Mouse (Mus musculus) liver, embryonic 13.5 days (tissue): Measurements from ENCODE around the gene Gm45062. TPM values are rescaled to one million over a fixed set of nuclear protein-coding genes. Genes with fewer than 3 reads are reported as not detected.

Experiments
- ATAC-seq: fragments of 200-750 bp; cut with Nextera tagmentation; 2 replicates; pipeline ENCODE4 v1.8.0; 2017; ENCODE audit warnings: low read depth, mild to moderate bottlenecking, moderate number of reproducible peaks, moderate library complexity
- DNase-seq: peaks from one replicate; pipeline ENCODE4 v3.0.0; 2022
- H3K27ac ChIP-seq: fragments of 300-500 bp; sonication (generic); 2 replicates; pipeline ENCODE4 v1.5.1; 2015; ENCODE audit warnings: moderate library complexity, mild to moderate bottlenecking, inconsistent platforms
- H3K27me3 ChIP-seq: fragments of 300-500 bp; sonication (generic); 2 replicates; pipeline ENCODE4 v1.6.1; 2015; ENCODE audit warnings: mild to moderate bottlenecking, inconsistent platforms
- H3K36me3 ChIP-seq: fragments of 300-500 bp; sonication (generic); 2 replicates; pipeline ENCODE4 v1.6.1; 2015; ENCODE audit warnings: mild to moderate bottlenecking, inconsistent platforms
- H3K4me1 ChIP-seq: fragments of 300-500 bp; sonication (generic); replicated peaks from 2 replicates; pipeline ENCODE4 v1.6.1; 2015; ENCODE audit warnings: inconsistent platforms
- H3K4me2 ChIP-seq: fragments of 300-500 bp; sonication (generic); 2 replicates; pipeline ENCODE4 v1.6.1; 2015; ENCODE audit warnings: inconsistent platforms, mild to moderate bottlenecking, moderate library complexity
- H3K4me3 ChIP-seq: fragments of 300-500 bp; sonication (generic); replicated peaks from 2 replicates; pipeline ENCODE4 v1.5.1; 2015; ENCODE audit warnings: mild to moderate bottlenecking, inconsistent platforms
- H3K9ac ChIP-seq: fragments of 300-500 bp; sonication (generic); 2 replicates; pipeline ENCODE4 v1.6.1; 2015; ENCODE audit warnings: mild to moderate bottlenecking, inconsistent platforms
- H3K9me3 ChIP-seq: fragments of 300-500 bp; sonication (generic); replicated peaks from 2 replicates; pipeline ENCODE4 v1.6.1; 2016; ENCODE audit warnings: inconsistent platforms
- WGBS: fragments of 180-500 bp; shearing (Covaris S2); methylation state at CpG from one replicate; pipeline ENCODE4 v1.1.7; 2015; ENCODE audit not compliant: insufficient replicate concordance; 5-methylcytosine and 5-hydroxymethylcytosine counted together
- polyA plus RNA-seq: library from polyadenylated mRNA; unstranded; fragments of >200 nt; fragmentation: Nextera tagmentation; extraction: Ambion mirVana; gene quantifications from 2 replicates; pipeline ENCODE4 v1.2.1, GENCODE M21; 2015

Gm45062 gene
- polyA plus RNA-seq, 1 experiment from 2014 or later: 1.4 TPM

- H3K4me2 ChIP-seq: peak overlapping the region; percentile 30
These were observed 226.3 kb downstream of the Gm45062 start for GRCm38 (mm10) chr6:8485414-8486175.

GRCm38 (mm10) chr6:8486391-8487043 is 227.3 kb downstream of the Gm45062 start:
- Histone ChIP-seq H3K27ac (peak overlapping the region; percentile 93), H3K27me3 (no peaks in the 10 kb centered on the region), H3K36me3 (no peaks in the 10 kb centered on the region), H3K4me1 (peaks cover 47% of the 10 kb centered on the region), H3K9me3 (no peaks in the 10 kb centered on the region), H3K4me3 (peak overlapping the region; percentile 43; the same call in 1 of the 2 replicates), H3K4me2 (peak overlapping the region; percentile 61), H3K9ac (peak overlapping the region; percentile 60)
- WGBS: 82% methylated on average over 17 of the region's 17 CpGs
- DNase-seq (no peak), ATAC-seq (no peak)

More at GRCm38 (mm10) chr6:8485414-8486175, 226.3 kb downstream of the Gm45062 start:
- Histone ChIP-seq H3K27ac (peak overlapping the region; percentile 64), H3K9ac (peak overlapping the region; percentile 60; the same call in 1 of the 2 replicates), H3K36me3 (no peaks in the 10 kb centered on the region), H3K9me3 (no peaks in the 10 kb centered on the region), H3K4me3 (no peak overlapping the region), H3K4me1 (peaks cover 47% of the 10 kb centered on the region), H3K27me3 (no peaks in the 10 kb centered on the region)
- 67% methylated on average over 16 of the region's 16 CpGs for WGBS
- no peak for DNase-seq
- no peak for ATAC-seq

GRCm38 (mm10) chr6:8487044-8487853 is 228.0 kb downstream of the Gm45062 start:
- peak; percentile 44 for DNase-seq

GRCm38 (mm10) chr6:8488249-8488648 is 229.0 kb downstream of the Gm45062 start:
- Histone ChIP-seq H3K4me2 (peak overlapping the region; percentile 27), H3K4me1 (peaks cover 47% of the 10 kb centered on the region), H3K27me3 (no peaks in the 10 kb centered on the region), H3K9me3 (no peaks in the 10 kb centered on the region), H3K27ac (peak overlapping the region; percentile 93), H3K36me3 (no peaks in the 10 kb centered on the region), H3K9ac (peak overlapping the region; percentile 19; the same call in 1 of the 2 replicates), H3K4me3 (no peak overlapping the region)
- no peak for DNase-seq
- no peak for ATAC-seq
- WGBS: 29% methylated on average over 5 of the region's 5 CpGs

More at GRCm38 (mm10) chr6:8487044-8487853, 228.0 kb downstream of the Gm45062 start:
- no peaks in the 10 kb centered on the region for H3K9me3 ChIP-seq
- peak overlapping the region; percentile 43 for H3K4me3 ChIP-seq
- ATAC-seq: peak; percentile 86
- H3K36me3 ChIP-seq: no peaks in the 10 kb centered on the region
- H3K27ac ChIP-seq: peak overlapping the region; percentile 93
- WGBS: 28% methylated on average over 20 of the region's 20 CpGs
- H3K4me1 ChIP-seq: peaks cover 47% of the 10 kb centered on the region
- H3K9ac ChIP-seq: peak overlapping the region; percentile 60
- H3K4me2 ChIP-seq: peak overlapping the region; percentile 61
- H3K27me3 ChIP-seq: no peaks in the 10 kb centered on the region

- no peak for DNase-seq
- ATAC-seq: no peak
- Histone ChIP-seq H3K27ac (no peak overlapping the region), H3K9ac (no peak overlapping the region), H3K4me1 (peaks cover 46% of the 10 kb centered on the region), H3K27me3 (no peaks in the 10 kb centered on the region), H3K4me3 (no peak overlapping the region), H3K36me3 (no peaks in the 10 kb centered on the region), H3K4me2 (no peak overlapping the region), H3K9me3 (no peaks in the 10 kb centered on the region)
- 77% methylated on average over 7 of the region's 7 CpGs for WGBS
These were observed 230.0 kb downstream of the Gm45062 start for GRCm38 (mm10) chr6:8489266-8489665.

- Histone ChIP-seq H3K4me1 (peaks cover 38% of the 10 kb centered on the region), H3K27ac (no peak overlapping the region), H3K9ac (no peak overlapping the region), H3K4me2 (no peak overlapping the region), H3K4me3 (no peak overlapping the region), H3K27me3 (no peaks in the 10 kb centered on the region), H3K36me3 (no peaks in the 10 kb centered on the region), H3K9me3 (no peaks in the 10 kb centered on the region)
- ATAC-seq: no peak
- WGBS: 76% methylated on average over 1 of the region's 1 CpGs
- DNase-seq: no peak
These were observed 230.8 kb downstream of the Gm45062 start for GRCm38 (mm10) chr6:8489938-8490585.

GRCm38 (mm10) chr6:8492248-8492647 is 233.0 kb downstream of the Gm45062 start:
- ATAC-seq (no peak), DNase-seq (no peak)
- H3K36me3 ChIP-seq: no peaks in the 10 kb centered on the region
- no peak overlapping the region for H3K4me3 ChIP-seq
- H3K4me2 ChIP-seq: no peak overlapping the region
- no peaks in the 10 kb centered on the region for H3K9me3 ChIP-seq
- WGBS: 73% methylated on average over 3 of the region's 3 CpGs
- no peak overlapping the region for H3K27ac ChIP-seq
- H3K4me1 ChIP-seq: peaks cover 16% of the 10 kb centered on the region
- H3K9ac ChIP-seq: no peak overlapping the region
- no peaks in the 10 kb centered on the region for H3K27me3 ChIP-seq

- 60% methylated on average over 5 of the region's 5 CpGs for WGBS
- Histone ChIP-seq H3K4me3 (no peak overlapping the region), H3K9me3 (no peaks in the 10 kb centered on the region), H3K27me3 (no peaks in the 10 kb centered on the region), H3K9ac (no peak overlapping the region), H3K4me2 (no peak overlapping the region), H3K27ac (no peak overlapping the region), H3K4me1 (no peaks in the 10 kb centered on the region), H3K36me3 (no peaks in the 10 kb centered on the region)
- ATAC-seq (no peak), DNase-seq (no peak)
These were observed 236.0 kb downstream of the Gm45062 start for GRCm38 (mm10) chr6:8495109-8495826.

GRCm38 (mm10) chr6:8495827-8496222 is 236.6 kb downstream of the Gm45062 start:
- no peaks in the 10 kb centered on the region for H3K9me3 ChIP-seq
- H3K4me3 ChIP-seq: no peak overlapping the region
- WGBS: 75% methylated on average over 4 of the region's 4 CpGs
- no peak overlapping the region for H3K4me2 ChIP-seq
- DNase-seq: no peak
- H3K9ac ChIP-seq: no peak overlapping the region
- no peak overlapping the region for H3K27ac ChIP-seq
- no peak for ATAC-seq
- H3K27me3 ChIP-seq: no peaks in the 10 kb centered on the region
- H3K36me3 ChIP-seq: no peaks in the 10 kb centered on the region
- no peaks in the 10 kb centered on the region for H3K4me1 ChIP-seq

GRCm38 (mm10) chr6:8497234-8497867 is 238.1 kb downstream of the Gm45062 start:
- Histone ChIP-seq H3K27ac (no peak overlapping the region), H3K4me2 (no peak overlapping the region), H3K4me3 (no peak overlapping the region), H3K36me3 (no peaks in the 10 kb centered on the region), H3K9me3 (no peaks in the 10 kb centered on the region), H3K27me3 (no peaks in the 10 kb centered on the region), H3K4me1 (no peaks in the 10 kb centered on the region), H3K9ac (no peak overlapping the region)
- ATAC-seq: no peak
- DNase-seq: no peak
- 51% methylated on average over 6 of the region's 6 CpGs for WGBS
